Mouse (Mus musculus) left cerebral cortex, postnatal 10 days (tissue): ENCODE results near the gene Kat5. TPM values are rescaled to one million over a fixed set of nuclear protein-coding genes. Genes with fewer than 3 reads are reported as not detected.

ENCODE experiments used
- DNase-seq, 2 experiments: peaks; one replicate each; pipeline ENCODE4 v3.0.0; 2021 to 2022; ENCODE audit warnings: low spot score in 2 of 2, mixed read lengths in 1 of 2; ENCODE audit errors: extremely low spot score in 1 of 2
- intact Hi-C: fragments of 180-260 bp; cut with DNase I; formaldehyde crosslinking; loops from one replicate; pipeline ENCODE4 v1.15.1; 2025
- total RNA-seq, 2 experiments: library from RNA; stranded (reverse); gene quantifications; 2 replicates each; pipeline ENCODE4 v1.2.3; 2021

The Kat5 gene
- total RNA-seq, 2 experiments from 2014 or later, result 70.9 to 79.7 TPM

DNA sequence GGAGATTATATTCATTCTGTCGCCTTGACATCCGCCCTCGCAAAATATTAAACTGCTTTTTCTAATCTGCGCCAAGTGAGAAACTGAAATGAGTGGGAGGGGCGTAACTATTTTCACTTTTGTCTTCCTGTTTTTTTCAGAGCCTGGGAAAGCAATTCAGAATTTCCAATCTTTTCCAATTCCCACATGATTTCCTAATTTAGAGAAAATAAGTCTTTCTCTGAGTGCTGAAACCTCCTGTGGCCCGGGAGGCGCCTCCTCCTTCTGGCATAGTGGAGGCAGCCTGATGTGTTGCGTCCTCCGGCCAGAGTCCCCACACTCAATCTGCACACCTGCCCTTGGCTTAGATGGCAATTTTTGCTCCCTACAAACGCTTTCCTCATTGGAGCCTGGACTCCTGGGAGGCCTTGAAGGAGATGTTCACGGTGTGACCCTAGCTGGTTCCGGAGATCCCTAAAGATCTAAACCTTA lies 26.6 kb upstream of the Kat5 start:
- DNase-seq, result no peak
- intact Hi-C loops, result loop anchor here (5.0 kb wide), 1 partner anchor 34 kb away; the partner anchor contains the start of gene Rnaseh2c

- no peak for DNase-seq
- intact Hi-C loops, result loop anchor here (5.0 kb wide), 1 partner anchor 34 kb away; the partner anchor contains the start of gene Rnaseh2c
Measured at GRCm38 (mm10) chr19:5636036-5636570, 26.1 kb upstream of the Kat5 start.

DNA sequence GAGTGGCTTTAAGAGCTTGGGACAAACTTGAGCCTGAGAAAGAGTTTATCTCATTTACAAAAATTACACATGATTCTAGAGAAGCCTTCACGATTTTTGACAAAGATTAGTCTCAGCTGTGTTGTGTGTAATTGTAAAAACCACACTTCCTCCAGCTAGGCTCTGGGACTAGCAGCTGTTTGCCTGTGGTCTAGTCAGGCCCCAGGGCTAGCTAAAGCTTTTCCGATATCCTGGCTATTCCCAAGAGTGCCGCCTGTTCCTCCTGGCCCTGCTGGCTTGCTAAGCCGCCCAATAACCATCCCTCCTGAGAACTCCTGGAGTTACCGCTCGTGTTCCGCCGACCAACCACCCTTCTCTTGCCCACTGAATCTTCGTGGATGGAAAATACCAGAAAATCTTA lies 22.1 kb upstream of the Kat5 start:
- no peak for DNase-seq
- intact Hi-C loops, result no loop called here

- intact Hi-C loops, result no loop called here
- no peak for DNase-seq
Measured at GRCm38 (mm10) chr19:5629907-5630306, 19.9 kb upstream of the Kat5 start.

DNA sequence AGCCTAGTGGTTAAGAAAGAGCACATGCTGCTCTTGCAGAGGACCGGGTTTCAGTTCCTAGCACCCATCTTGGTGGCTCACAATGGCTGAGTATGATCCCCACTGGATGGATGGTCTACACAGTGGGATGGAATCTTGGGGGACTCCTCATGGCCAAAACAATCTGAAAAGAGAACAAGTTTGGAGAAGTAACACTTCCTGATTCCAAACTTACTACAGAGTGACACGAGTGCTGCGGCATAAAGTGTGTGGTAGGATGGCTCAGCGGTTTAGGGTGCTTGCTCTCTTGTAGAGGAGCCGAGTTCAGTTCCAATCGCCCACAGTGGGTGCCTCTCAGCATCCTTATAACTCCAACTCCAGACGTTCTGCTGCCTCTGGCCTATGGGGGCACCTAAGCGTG lies 15.3 kb upstream of the Kat5 start:
- DNase-seq, result no peak
- intact Hi-C loops, result no loop called here

- no peak for DNase-seq
- intact Hi-C loops, result no loop called here
Measured at GRCm38 (mm10) chr19:5621884-5622283, 11.8 kb upstream of the Kat5 start.

- no peak for DNase-seq
- intact Hi-C loops, result no loop called here
Measured at GRCm38 (mm10) chr19:5620007-5620406, 10.0 kb upstream of the Kat5 start.

- intact Hi-C loops, result no loop called here
- peak in 1 of 2 experiments; percentile 84 for DNase-seq
Measured at GRCm38 (mm10) chr19:5614953-5615352, 4.9 kb upstream of the Kat5 start.

GRCm38 (mm10) chr19:5612762-5613411 lies 2.9 kb upstream of the Kat5 start:
- DNase-seq, result no peak
- intact Hi-C loops, result no loop called here

DNA sequence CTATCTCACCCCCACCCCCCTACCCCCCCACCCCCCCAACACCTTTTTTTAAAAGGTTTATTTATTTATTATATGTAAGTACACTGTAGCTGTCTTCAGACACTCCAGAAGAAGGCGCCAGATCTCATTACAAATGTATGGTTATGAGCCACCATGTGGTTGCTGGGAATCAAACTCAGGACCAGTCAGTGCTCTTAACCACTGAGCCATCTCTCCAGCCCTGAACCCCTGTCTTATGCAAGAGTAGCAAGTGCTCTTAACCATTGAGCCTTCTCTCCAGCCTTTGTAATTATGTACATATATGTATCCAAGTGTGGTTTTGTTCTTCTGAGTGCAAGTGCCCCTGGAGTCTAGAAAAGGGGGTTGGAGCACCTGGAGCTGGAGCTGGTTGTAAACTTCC lies 1.9 kb upstream of the Kat5 start:
- intact Hi-C loops, result no loop called here
- DNase-seq, result no peak

DNA sequence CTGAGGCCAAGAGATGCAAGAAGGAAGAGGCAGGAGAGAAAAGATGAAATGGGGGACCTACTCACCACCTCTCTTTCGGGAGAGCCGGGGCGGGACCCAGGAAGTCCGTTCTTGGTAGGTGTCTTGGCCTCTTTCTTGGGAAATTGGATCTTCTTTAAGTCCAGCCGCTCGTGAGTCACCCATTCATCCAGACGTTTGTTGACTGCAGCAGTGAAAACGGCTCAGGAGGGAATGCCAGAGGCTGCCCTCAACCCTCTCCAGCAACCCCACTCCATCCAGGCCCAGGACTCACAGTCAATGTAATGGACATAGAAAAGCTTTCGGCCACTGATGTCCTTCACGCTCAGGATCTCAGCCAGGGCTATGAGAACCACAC lies 878 bp downstream of the Kat5 start:
- intact Hi-C loops, result no loop called here
- DNase-seq, result no peak

GRCm38 (mm10) chr19:5608707-5609106 lies 1.3 kb downstream of the Kat5 start:
- intact Hi-C loops, result no loop called here
- DNase-seq, result no peak

DNA sequence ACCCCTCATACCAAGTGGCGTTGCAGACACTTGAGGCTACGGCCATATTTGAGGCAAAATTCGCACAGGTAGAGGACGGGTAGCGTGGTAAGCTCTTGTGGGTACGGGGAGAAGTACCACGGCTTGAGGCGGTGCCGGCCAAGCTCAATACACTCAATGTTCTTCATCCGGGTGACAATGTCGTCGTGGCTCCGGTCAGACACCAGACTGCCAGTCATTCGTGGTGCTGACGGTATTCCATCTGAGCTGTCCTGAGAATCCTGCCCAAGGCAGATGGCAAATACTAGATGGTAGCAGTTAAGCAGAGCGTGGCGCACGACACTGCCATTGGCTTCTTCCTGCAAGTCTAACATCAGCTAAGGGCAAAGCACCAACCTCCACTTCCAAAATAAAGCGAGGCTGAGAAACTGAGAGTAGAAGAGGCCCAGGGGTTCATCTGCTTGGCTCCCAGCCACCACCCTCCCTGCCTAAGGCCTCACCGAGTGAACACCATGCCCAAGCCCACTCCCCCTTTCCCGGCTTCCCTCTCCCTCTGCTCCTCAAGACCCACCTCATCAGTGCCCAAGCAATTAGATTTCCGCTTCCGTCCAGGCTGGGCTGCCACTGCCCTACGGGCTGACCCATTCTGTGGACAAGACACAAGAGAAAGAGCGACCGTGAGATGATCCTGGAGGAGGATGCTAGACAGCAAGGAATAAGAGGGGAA lies 2.2 kb downstream of the Kat5 start:
- intact Hi-C loops, result no loop called here
- DNase-seq, result no peak

- intact Hi-C loops, result no loop called here
Measured at GRCm38 (mm10) chr19:5606196-5606595, 3.8 kb downstream of the Kat5 start.

DNA sequence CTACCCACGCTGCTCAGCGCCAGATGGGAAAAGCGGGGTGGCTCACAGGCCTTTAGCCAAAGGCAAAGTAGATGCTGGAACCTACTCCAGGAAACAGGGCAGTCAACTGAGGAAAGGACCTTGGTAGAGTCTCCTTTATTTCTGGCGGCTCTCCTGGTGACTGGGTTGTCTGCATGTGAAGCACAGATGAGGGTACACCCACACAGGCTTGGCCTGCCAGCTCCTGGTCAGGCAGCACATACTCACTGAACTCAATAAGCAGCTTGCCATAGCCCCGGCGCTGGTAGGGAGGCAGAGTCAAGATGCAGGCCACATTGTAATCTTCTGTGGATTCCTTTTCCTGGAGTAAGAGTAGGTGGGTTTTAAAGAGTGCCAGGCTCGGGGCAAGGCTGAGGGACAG lies 4.9 kb downstream of the Kat5 start:
- intact Hi-C loops, result no loop called here
- DNase-seq, result no peak

More at GRCm38 (mm10) chr19:5606196-5606595, 3.8 kb downstream of the Kat5 start:
- DNase-seq, result peak in 1 of 2 experiments; percentile 54

DNA sequence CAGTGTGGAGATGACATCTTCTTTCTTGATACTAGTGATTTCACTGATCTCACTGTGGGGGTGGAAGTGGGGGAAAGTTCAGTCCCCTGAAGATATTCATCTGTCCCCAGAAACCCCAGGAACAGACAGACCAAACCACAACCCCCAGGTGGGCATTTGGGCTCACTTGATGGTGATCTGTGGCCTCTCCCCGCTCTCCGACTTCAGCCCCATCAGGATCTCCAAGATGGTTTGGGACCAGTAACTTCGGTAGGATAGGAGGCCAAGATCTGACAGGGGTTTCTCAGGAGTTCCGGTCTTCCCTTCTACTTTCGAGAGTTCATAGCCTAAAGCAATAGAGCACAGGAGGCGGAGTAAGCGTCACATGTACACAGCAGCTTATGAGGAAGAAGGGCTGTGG lies 6.4 kb downstream of the Kat5 start:
- intact Hi-C loops, result loop anchor here (5.0 kb wide), 1 partner anchor 34 kb away; the partner anchor contains the start of gene Rela
- DNase-seq, result no peak

- intact Hi-C loops, result loop anchor here (5.0 kb wide), 1 partner anchor 35 kb away; the partner anchor contains the start of gene Rela
- peak; percentile 75 to 82 for DNase-seq
Measured at GRCm38 (mm10) chr19:5601752-5602541, 8.1 kb downstream of the Kat5 start, which contains the start of gene Rnaseh2c. Rnaseh2c (plus strand) TSS chr19:5601873.

DNA sequence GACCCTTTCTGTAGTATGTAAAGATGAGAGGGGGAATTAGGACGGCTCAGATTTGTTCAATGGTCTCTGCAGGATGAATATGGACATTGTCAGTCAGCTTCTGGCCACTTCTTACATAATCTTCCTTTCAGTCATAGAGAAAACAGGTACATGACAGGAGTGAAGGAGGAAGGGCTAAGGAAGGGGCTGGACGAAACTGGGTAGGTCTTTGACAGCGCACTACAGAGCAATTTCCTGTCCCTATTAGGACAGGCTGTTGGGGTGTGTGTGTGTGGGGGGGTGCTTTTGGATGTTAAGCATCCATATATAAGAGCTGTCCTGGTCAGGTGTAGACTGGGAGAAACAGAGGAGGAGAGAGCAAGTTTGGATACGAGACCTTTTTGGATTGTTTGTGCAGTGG lies 10.8 kb downstream of the Kat5 start:
- no peak for DNase-seq
- intact Hi-C loops, result no loop called here

GRCm38 (mm10) chr19:5591888-5592287 lies 18.1 kb downstream of the Kat5 start:
- intact Hi-C loops, result no loop called here
- DNase-seq, result no peak
